Mouse (Mus musculus): ENCODE data around the gene Cacng7.
"Not testable (repeated sequence)": the region's sequence is repeated elsewhere in the genome, so short reads cannot be mapped to it uniquely, and the experiment has no call there.

The Cacng7 gene

DNA sequence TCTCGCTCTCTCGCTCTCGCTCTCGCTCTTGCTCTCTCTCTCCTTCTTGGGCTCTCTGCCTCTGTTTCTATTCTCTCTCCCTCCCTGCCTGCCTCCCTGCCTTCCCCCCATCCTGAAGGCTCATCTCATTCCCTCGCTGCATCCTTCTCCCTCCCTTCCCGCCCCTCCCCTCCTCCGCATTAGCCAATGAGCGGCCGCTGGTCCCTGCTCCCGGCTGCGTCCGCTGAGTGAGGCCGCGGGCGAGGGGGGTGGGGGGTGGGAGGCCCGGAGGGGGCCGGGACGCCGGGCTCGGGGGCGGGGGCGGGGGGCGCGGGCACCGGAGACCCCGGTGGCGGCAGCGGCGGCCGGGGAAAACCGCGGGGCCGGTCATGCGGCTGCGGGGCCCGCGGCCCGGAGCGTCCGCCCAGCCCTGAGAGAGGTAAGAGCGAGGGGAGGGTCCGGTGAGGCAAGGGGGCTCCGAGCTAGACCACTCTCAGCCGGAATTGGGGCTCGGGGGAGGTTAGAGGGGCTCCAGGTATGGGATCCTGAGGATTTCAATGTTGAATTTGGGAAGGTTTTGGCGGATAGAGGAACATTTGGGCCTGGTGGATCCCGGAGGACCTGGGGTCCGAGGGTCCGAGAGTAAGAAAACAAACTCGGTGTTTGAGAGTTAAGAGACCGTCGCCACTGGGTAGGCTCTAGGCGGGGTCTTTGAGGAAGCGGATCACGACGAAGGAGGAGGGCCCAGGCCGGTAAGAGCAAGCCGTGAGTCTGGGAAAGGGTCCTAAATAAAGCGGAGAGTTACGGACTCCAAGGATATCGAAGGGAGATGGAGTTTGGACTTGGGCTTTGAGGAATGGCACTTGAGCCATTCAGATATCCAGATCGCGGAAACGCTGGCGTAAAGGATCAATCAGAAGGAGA lies at the start of gene Cacng7:
Cacng7 (plus strand) TSS at position 337 of the 903 bp plus-strand sequence.
- no peak for DNase-seq (ENCODE audit: extremely low spot score, low read depth, low spot score)

DNA sequence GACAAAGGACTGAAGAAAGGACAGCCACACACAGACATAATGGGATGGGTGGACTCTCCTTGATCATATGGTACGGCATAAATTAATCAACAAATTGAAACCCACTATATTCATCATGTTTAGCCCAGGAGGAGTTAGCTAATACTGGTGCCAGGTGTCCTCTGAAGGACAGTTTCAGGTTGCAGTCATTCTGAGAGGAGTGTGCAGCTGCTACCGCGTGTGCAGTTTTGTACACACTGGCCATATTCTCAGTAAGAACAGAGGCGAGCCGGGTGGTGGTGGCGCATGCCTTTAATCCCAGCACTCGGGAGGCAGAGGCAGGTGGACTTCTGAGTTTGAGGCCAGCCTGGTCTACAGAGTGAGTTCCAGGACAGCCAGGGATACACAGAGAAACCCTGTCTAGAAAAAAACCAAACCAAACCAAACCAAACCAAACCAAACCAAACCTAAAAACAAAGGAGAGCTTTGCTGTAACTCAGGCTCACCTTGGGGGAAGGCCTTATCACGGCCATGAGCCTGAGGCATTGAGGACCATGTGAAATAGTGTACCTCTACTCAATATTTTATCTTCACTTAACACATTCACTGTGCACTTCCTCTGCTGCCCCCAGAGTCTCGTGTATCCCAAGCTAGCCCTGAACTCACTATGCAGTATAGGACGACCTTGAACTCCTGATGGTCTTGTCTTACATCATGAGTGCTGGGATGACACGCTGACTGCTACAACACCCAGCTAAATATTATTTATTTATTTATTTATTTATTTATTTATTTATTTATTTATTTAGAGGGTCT lies 49.5 kb upstream of the Cacng7 start:
- no peak for DNase-seq (ENCODE audit: extremely low spot score, low read depth, low spot score)

DNA sequence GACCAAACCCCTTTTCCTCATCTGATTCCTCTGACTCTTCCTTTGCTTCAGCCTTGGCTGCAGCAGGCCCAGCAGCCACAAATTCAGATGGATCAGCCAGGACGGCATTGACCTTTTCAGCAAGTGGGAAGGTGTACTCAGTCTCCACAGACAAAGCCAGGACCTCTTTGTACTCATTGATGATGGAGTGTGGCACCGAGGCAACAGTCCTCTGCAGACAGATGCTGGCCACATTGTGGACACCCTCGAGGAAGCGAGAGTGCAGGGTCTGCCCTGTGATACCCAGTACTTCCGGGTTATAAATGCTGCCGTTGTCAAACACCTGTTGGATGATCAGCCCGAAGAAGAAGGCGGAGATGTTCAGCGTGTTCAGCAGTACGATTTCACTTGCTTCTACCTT lies 48.2 kb upstream of the Cacng7 start:
- DNase-seq (ENCODE audit: extremely low spot score, low read depth, low spot score): no peak

DNA sequence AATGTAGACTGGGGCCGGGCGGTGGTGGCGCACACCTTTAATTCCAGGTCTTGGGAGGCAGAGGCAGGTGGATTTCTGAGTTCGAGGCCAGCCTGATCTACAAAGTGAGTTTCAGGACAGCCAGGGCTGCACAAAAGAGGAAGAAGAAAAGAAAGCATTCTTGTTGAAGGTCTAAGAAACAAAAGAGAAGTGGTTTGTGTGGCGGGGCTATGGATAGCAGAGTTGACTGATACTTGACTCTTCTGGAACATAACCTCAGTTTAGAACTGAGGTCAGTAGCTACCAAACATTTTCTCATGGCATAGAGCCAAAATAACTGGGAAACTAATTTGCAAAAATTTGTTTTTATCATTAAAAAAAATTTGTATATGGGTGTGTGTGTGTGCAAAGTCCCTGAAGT lies 46.7 kb upstream of the Cacng7 start:
- no peak for DNase-seq (ENCODE audit: extremely low spot score, low read depth, low spot score)

DNA sequence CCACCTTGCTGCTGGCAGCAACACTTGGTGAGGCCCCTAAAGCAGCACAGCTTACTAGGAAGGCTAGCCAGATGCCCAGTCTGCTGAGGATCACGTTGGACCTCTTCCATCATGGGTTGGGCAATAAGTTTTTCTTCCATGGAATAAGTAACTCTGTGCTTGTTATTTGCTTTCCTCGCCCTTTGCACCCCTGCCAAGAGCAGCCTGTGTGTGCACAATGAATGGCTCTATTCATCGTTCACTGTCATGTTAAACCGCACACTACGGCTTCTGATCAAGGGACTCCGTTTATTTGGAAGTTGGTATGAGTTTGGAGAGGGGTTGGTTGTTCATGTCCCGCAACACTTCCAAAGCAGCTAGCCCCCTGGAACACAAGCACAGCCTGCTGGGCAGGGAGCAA lies 45.6 kb upstream of the Cacng7 start:
- no peak for DNase-seq (ENCODE audit: extremely low spot score, low read depth, low spot score)

DNA sequence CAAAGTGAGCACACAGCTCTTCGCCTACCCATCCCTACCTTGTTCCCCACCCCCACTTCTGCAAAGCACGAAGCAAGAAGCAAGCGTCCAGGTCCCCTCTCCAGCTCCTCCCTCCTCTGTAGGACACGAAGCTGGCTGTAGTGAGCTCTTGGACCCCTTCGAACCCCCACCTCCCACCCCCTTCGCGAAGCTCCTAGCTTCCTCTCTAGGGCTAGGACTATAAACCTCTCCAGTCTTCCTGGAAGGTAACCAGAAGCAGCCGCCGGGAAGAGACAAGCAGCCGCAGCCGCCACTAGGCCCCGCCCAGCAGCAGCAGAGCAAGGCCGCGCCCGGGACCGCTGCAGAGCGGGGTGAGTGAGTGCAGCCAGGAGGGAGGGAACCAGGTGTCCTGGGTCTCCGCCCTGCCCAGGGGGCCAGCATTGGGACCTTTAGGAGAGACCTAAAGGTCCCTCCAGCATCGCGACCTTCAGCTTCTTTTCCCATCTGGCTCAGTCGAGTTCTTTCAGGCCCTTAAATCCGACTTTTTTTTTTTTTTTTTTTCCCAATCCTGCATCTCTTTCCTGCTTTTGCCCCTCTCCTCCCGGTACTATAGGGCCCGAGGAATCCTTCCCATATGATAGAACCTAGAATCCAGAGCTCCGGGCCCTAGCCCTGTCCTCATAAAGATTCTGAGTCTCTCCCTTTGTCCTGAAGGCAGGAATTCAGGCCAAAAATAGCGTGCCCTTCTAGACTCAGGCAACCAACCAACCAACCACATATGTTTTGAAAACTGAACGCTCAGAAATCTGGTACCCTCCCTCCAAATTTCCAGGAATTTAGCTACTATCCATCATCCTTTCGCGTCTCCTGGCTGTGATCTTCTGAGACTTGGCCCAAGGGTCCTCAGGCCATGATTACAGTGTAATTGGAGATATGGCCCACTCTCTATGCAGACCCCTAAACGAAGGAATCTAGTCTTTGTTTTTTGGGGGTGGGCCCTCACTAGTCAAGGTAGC lies 43.5 kb upstream of the Cacng7 start, which contains the start of the genes Myadm and Prkcg:
Myadm (plus strand) TSS at position 105 of the 995 bp plus-strand sequence.
Prkcg (plus strand) TSS at position 204 of the 995 bp plus-strand sequence.
- DNase-seq (ENCODE audit: extremely low spot score, low read depth, low spot score): no peak

DNA sequence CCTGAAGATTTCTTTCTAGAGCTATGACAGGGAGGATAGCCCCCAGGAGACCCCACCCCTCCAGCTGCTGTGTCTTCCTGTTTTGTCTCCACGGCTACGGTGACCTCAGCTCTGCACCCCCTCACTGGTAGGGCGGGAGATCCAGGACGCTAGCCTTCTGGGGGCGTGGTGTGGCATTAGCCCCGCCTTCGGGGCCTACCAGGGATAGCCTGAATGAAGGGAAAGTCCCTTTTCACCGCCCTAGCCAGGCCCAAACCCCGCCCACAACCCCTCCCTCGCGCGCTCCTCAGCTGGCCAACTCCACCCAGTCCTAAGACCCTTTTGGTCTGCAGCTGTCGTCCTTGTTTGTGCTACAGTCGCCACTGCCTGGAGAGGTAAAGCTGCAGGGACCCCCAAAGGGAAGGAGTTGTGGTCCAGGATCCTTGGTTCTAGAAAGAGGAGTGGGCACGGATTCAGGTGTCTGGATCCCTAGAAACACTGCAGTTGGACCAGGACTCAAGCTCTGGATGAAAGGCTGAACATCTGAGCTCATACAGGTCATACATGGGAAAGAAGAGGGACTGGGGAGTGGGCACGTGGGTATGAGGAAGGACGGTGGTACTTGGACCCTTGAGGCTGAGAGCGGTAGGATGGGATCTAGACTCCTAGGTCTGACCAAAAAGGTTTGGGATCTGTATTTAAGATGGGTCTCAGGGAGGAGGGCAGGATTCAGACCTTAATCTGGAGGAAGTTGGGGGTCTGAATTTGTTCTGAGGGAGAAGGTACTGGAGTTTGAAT lies 42.3 kb upstream of the Cacng7 start:
- DNase-seq (ENCODE audit: extremely low spot score, low read depth, low spot score): peak; percentile 79

DNA sequence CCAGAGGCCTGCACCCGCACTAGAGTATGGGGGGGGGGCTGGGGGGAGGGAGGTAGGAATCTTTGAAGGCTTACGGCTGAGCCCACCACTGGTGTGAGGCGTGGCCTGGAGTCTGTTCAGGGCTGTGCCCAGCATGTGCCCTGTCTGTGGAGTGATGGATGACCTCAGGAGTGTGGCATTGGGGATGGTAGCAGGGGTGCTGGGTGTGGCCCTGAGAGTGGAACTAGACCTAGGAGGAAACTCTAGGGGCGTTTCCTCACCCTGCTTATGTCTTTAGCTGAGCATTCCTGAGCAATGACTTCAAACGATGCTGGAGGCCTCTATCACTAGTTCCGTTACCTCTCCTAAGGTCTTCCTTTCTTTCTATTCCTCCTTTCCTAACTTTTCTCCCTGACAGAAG lies 41.6 kb upstream of the Cacng7 start:
- no peak for DNase-seq (ENCODE audit: extremely low spot score, low read depth, low spot score)

DNA sequence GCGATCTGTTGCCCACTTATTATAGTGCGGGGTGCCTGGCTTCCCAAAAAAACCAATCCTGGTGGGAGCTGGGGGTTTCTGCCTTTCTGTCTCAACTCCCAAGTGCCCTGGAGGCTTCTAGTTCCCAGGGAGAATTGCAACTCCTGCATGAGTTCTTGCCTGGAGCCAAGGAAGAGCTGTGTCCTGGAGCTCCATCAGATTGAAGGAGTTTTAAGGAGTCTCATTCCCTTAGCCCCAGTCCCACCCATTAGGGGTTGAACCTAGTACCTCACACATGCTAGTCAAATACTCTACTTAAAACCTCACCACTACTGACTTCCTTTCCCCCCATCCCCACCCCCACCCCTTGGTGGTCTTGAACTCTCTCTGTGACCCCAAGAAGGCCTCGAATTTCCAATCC lies 41.0 kb upstream of the Cacng7 start:
- no peak for DNase-seq (ENCODE audit: extremely low spot score, low read depth, low spot score)

DNA sequence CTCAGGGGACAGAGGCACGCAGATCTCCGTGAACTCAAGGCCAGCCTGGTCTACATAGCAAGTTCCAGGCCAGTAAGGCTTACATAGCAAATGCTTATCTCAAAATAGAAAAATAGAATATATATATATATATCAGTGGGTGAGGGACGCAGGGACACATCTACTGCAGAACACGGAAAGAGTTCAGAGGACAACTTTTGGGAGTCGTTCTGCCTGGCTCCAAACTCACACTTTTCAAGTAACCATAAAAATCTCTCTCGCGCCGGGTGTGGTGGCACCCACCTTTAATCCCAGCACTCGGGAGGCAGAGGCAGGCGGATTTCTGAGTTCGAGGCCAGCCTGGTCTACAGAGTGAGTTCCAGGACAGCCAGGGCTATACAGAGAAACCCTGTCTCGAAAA lies 40.5 kb upstream of the Cacng7 start:
- not testable (repeated sequence) for DNase-seq (ENCODE audit: extremely low spot score, low read depth, low spot score)

DNA sequence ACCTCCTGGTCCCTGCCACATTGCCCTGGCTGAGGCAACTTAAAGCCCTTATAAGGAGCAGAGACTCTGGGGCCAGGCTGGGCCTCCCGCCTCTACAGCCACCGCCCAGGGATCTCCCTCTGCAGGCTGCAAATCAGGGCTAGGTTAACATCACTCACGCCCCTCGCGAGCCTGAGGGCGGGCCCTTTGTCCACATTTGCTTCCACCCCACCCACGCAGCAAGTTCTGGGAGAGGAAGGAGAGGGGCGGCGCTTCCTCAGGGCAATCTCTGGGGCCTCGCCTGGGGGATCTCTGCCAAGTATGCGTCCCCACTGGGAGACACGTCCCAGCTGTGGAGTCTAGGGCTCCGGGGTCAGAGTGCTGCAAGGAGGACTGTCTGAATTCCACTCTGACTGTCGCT lies 40.0 kb upstream of the Cacng7 start:
- no peak for DNase-seq (ENCODE audit: extremely low spot score, low read depth, low spot score)

DNA sequence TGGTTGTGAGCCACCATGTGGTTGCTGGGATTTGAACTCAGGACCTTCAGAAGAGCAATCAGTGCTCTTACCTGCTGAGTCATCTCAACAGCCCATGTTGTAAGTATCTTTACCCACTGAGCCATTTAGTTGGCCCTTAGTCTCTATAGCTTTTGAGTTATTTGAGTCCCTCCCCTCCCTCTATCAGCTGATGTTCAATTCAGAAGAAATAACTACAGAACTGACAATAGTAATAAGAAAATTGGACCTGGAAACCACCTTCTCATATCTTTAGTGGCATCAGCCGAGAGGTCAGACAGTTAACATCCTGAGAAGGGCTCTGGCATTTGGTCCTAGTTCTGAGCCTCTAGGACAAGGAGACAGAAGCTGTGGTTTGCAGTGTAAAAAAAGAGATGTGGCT lies 38.0 kb upstream of the Cacng7 start:
- DNase-seq (ENCODE audit: extremely low spot score, low read depth, low spot score): no peak

DNA sequence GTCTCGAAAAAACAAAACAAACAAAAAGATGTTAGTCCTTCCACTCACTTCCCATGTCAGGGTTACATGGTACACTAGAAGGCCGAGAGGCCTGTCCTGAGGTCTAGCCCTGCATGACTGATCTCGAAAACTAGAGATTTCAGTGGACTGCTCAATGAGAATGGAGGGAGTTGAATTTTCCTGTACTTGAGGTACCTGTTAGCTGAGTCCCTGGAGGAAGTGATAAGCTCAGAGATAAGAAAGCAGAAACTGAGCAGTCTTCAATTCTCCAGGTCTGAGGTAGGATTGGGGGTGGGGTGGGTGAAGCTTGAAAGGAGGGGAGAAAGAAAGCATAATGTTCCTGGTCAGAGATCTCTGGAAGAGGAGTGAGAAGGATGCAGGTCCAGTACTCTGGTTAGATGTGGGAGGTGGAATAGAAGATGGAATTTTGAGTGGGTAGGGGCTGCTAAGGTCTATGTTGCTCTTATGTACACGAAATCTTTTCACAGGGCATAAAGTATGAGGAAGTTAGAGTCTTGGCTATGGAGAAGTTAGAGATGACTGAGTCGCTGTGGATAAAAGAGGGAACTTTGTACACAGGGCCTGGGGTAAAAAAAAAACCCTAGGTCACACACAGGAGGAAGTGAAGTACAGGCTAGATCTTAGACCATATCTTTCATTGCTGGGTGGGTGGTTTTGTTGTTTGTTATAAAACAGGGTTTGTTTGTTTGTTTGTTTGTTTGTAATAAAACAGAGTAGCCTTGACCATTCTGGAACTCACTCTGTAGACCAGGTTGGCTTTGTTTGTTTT lies 37.2 kb upstream of the Cacng7 start:
- no peak for DNase-seq (ENCODE audit: extremely low spot score, low read depth, low spot score)

DNA sequence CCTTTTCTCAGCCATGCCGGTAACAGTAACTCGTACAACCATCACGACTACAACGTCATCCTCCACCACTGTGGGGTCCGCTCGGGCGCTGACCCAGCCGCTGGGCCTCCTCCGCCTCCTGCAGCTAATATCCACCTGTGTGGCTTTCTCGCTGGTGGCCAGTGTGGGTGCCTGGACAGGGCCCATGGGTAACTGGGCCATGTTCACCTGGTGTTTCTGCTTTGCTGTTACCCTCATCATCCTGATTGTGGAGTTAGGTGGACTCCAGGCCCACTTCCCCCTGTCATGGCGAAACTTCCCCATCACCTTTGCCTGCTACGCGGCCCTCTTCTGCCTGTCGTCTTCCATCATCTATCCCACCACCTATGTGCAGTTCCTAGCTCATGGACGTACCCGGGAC lies 36.0 kb upstream of the Cacng7 start:
- DNase-seq (ENCODE audit: extremely low spot score, low read depth, low spot score): no peak

DNA sequence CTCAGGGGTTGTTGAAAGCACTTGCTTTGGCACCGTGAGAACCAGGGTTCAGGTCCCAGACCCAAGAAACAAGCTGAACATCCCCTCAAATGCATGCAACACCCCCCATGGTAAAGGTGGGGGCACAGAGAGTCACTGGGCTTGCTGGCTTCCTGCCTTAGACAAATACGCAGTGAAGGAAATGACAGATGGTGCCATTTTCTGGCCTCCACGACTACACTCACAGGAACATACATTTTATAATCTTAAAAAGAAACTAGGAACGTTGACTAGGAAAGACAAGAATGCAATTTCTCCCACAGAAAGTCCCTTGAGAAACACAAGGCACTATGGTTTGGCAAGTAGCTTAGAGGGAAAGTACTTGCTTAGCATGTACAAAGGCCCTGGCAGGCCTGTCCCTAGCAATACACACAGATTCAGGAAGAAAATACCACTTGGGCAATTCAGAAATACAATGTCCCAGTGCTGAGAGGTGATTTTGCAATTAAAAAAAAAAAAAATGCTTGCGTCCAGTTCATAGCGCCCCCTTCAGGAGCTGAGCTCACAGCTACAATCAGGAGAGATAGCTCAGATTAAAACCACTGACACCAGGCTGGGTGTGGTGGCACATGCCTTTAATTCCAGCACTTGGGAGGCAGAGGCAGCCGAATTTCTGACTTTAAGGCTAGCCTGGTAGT lies 32.7 kb upstream of the Cacng7 start:
- DNase-seq (ENCODE audit: extremely low spot score, low read depth, low spot score): no peak

DNA sequence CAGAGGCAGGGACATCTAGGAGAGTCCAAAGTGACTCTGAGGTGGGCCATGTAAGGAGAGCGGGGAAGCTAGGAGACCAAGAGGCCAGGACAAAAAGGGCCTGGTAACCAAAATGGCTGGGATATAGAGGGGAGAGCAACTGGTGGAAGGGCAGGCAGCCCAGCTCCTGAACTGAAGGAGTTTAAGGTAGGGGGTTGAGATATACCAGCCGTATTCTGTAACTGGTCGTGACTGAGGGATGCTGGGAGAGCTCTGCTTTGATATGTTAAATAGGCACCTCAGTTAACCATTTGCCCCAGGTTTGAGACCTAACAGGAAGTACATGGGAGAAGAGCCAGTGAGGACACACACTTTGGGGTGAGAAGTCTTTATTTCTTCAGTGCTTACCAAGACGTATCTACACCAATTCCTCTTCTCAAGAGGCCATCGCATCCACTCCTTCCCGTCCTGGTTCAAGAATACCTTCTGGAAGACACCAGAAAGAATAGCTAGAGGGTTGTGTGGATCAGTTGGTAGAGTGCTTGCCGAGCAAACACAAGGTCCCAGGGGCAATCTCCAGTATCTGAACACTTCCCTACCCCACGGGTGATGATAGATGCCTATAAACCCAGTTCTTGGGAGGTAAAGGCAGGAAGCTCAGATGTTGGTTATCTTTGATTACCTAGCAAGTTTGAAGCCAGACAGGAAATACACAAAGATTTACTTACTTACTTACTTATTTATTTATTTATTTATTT lies 31.7 kb upstream of the Cacng7 start:
- DNase-seq (ENCODE audit: extremely low spot score, low read depth, low spot score): no peak

DNA sequence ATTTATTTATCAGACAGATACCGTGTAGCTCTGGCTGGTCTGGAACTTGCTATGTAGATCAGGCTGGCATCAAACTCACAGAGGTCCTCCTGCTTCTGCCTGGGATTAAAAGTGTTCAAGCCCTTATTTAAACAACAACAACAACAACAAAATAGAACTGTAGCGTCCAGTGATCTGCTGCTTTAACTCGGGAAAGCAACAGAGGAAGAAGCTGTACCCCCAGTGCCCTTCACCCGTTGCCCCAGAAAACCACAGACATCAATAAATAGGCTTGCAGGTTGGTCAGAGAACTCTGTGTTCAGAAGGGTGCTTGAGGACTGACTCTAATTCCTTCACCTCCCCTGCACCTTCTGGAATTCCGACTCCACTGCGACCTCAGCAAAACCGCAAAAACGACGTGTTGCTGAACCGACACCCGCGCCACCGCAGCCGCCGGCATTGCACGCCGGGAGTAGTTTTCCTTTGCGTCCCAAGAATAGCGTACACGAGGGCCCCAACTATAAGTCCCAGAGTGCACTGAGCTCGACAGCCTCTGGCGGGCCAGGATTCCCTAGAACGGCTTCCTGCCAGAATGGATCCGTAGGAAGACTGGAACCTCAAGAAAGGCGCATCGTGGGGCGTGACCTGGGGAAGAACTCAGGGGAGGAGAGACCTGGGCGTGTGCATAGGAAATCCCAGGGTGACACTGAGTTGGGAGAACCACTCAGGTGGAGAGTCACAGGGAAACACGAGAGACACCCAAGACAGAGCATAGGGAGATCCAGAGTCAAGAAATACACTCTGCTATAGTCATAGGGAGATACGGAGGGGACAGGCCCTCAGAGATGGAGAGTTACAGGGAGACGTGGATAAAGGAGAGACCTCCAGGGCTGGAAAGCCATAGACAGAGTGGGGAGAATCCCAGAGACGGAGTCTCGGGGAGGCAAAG lies 30.9 kb upstream of the Cacng7 start:
- DNase-seq (ENCODE audit: extremely low spot score, low read depth, low spot score): no peak
